Mouse (Mus musculus) spleen, postnatal 0 days (tissue): ENCODE measurements around the gene Yipf7. TPM values are rescaled to one million over a fixed set of nuclear protein-coding genes. Genes with fewer than 3 reads are reported as not detected.

Experiments used
- polyA plus RNA-seq: library from polyadenylated mRNA; unstranded; fragments of >200 nt; fragmentation: Nextera tagmentation; extraction: Ambion mirVana; gene quantifications from 2 replicates; pipeline ENCODE4 v1.2.1, GENCODE M21; 2015

Yipf7 gene
- 0.11 TPM in 1 of 2 replicates, not detected in the other for polyA plus RNA-seq

GRCm38 (mm10) chr5:69542489-69542888 is at the start of gene Yipf7:
TSS of gene Yipf7 (minus strand) at chr5:69542648.

GRCm38 (mm10) chr5:69591640-69592461 is 49.4 kb upstream of the Yipf7 start, which contains the start of gene Gnpda2:
TSS of gene Gnpda2 (minus strand) at chr5:69592340.

GRCm38 (mm10) chr5:69556628-69557403 is 14.4 kb upstream of the Yipf7 start, which contains the start of gene Guf1:
TSS of gene Guf1 (plus strand) at chr5:69556923.

Other genes with a start within 250 kb of the Yipf7 start
- 0.28 and 0.33 TPM in 2 replicates for gene Kctd8, start 201.0 kb downstream of the Yipf7 start, polyA plus RNA-seq
- 19.4 and 21.3 TPM in 2 replicates for gene Guf1, start 14.3 kb upstream of the Yipf7 start, polyA plus RNA-seq
- gene Gnpda2, start 49.7 kb upstream of the Yipf7 start, polyA plus RNA-seq, result 27.7 and 34.3 TPM in 2 replicates